Mouse (Mus musculus): Measurements from ENCODE around the gene Foxn1. TPM values are rescaled to one million over a fixed set of nuclear protein-coding genes. Genes with fewer than 3 reads are reported as not detected.
A peak's percentile ranks its signal among the peaks of the same experiment; 100 is the strongest.

Gene Foxn1
- total RNA-seq, 2 experiments from 2014 or later = not detected

GRCm38 (mm10) chr11:78327634-78328511, 58.5 kb downstream of the Foxn1 start, which contains the start of gene Pigs:
Gene Pigs, plus strand, starts transcription at chr11:78328415.
- DNase-seq (ENCODE audit: low spot score) = peak; percentile 98

DNA sequence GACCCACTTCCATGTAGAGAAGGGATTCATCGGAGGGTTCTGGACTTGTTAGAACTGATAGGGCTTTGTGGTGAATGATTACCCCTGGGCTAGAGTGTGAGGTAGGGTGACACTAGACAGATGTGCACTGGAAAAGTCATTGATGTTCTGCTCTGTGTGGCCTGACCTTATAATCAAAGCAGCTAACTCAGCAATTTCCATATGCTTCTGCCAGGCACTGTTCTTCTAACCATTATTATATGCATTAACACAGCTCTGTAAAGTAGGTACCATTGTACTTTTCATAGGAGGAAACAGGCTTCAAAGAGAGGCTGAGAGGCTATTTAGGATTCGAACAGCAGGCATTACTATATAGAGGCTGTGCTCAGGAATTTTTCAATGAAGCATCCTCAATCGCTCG, 59.1 kb downstream of the Foxn1 start:
- no peak for DNase-seq (ENCODE audit: low spot score)

GRCm38 (mm10) chr11:78324965-78325364, 61.4 kb downstream of the Foxn1 start:
- DNase-seq (ENCODE audit: low spot score) = no peak

DNA sequence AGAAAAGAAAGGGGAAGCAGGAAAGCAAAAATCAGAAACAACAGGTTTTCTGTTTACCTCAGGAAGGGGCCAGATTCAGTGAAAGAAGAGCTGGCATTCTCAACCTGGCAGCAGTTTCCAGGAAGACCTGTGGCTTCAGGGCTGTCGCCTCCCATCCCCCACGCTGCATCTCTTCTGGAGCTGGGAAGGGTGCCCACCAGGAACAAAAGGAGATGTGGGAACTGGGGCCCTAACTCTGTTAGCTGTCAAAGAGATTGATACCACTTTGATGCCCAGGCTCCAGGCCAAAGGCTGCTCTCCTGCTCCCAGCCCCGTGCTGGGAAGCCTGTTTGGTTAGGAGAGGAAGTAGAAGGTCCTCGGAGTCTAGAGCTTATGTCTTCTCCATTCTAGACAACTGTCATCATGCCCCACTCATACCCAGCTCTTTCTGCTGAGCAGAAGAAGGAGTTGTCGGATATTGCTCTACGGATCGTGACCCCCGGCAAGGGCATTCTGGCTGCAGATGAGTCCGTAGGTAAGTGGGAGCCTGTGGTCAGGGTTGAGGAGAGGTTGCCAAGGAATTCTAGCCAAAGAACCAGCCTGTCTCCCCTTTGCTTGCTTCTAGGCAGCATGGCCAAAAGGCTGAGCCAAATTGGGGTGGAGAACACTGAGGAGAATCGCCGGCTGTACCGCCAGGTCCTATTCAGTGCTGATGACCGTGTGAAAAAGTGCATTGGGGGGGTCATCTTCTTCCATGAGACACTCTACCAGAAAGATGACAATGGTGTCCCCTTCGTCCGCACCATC, 62.2 kb downstream of the Foxn1 start:
- DNase-seq (ENCODE audit: low spot score) = no peak

- DNase-seq (ENCODE audit: low spot score) = peak; percentile 69
These were observed 63.5 kb downstream of the Foxn1 start, which contains the start of gene Aldoc for GRCm38 (mm10) chr11:78322860-78323259. Gene Aldoc, plus strand, starts transcription at chr11:78322968.

DNA sequence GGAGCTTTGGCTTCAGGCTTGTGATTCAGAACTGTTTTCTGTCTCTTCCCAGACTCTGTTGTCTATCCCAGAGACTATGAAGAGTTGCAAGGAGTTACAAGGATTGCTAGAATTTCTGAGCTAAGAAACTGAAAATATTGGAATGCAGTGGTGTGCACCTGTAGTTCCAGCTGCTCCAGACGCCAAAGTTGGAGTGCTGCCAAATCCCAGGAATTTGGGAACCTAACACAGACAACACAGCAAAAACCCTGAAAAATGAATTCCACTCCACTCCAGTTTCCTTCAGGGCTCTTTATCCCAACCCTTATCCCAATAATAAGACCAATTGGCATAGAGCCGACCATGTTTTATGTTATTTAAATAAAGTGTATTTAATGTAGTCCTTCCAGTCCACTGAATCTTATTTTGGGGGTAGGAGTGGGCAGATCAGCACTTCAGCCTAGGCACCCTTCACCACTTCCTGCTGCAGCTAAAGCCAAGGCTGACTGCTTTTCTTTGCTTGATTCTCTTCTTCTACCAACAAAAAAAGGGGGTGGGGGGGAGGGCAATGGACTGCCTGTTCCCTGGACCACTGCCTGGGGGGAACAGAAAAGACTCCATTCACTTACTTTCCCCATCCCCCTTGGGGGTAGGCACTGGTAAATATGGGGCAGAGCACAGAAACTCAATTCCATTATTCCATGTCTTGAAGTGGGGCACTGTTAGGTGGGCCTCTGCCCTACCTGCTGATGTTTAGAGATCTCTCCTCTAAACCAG, 64.1 kb downstream of the Foxn1 start:
- DNase-seq (ENCODE audit: low spot score) = no peak

- no peak for DNase-seq (ENCODE audit: low spot score)
These were observed 67.9 kb downstream of the Foxn1 start for GRCm38 (mm10) chr11:78318411-78318810.

- no peak for DNase-seq (ENCODE audit: low spot score)
These were observed 72.7 kb downstream of the Foxn1 start for GRCm38 (mm10) chr11:78313662-78314061.

GRCm38 (mm10) chr11:78310861-78311511, 75.4 kb downstream of the Foxn1 start:
- DNase-seq (ENCODE audit: low spot score) = no peak

Other genes with a start within 250 kb of the Foxn1 start
- 1 to 10 TPM; 2.0 to 2.2 TPM for gene Traf4, start 221.0 kb downstream of the Foxn1 start, total RNA-seq (2021)
- under 1 TPM; 0.37 to 0.50 TPM for gene Nek8, start 209.9 kb downstream of the Foxn1 start, total RNA-seq (2021)
- gene Tlcd1, start 209.8 kb downstream of the Foxn1 start, total RNA-seq (2021) = 1 to 10 TPM; 1.5 to 2.2 TPM
- 100 to 1,000 TPM; 845 to 889 TPM for gene Rpl23a, start 203.0 kb downstream of the Foxn1 start, total RNA-seq (2021)
- 1 to 10 TPM; 2.5 to 3.5 TPM for gene Rab34, start 198.1 kb downstream of the Foxn1 start, total RNA-seq (2021)
- under 1 TPM; 0.47 to 0.57 TPM for gene Proca1, start 193.2 kb downstream of the Foxn1 start, total RNA-seq (2021)
- 10 to 100 TPM; 40.8 to 44.7 TPM for gene Sdf2, start 140.8 kb downstream of the Foxn1 start, total RNA-seq (2021)
- 10 to 100 TPM; 27.8 to 32.3 TPM for gene Supt6, start 140.6 kb downstream of the Foxn1 start, total RNA-seq (2021)
- 100 to 1,000 TPM; 200 to 204 TPM for gene 2610507B11Rik, start 124.8 kb downstream of the Foxn1 start, total RNA-seq (2021)
- gene BC030499, start 95.7 kb downstream of the Foxn1 start, total RNA-seq (2021) = under 1 TPM; 0.38 to 0.46 TPM
- 1 to 10 TPM; 2.3 to 2.5 TPM for gene Spag5, start 85.0 kb downstream of the Foxn1 start, total RNA-seq (2021)
- 1 to 10 TPM; 2.1 to 2.6 TPM for gene Aldoc, start 63.6 kb downstream of the Foxn1 start, total RNA-seq (2021)
- gene Pigs, start 58.1 kb downstream of the Foxn1 start, total RNA-seq (2021) = 10 to 100 TPM; 18.2 to 19.2 TPM
- gene Unc119, start 43.1 kb downstream of the Foxn1 start, total RNA-seq (2021) = 1 to 10 TPM; 8.3 TPM
- gene Slc13a2, start 35.7 kb upstream of the Foxn1 start, total RNA-seq (2021) = not detected
- under 1 TPM; 0.47 to 0.91 TPM for gene Slc46a1, start 79.1 kb upstream of the Foxn1 start, total RNA-seq (2021)
- gene Sarm1, start 111.2 kb upstream of the Foxn1 start, total RNA-seq (2021) = under 1 TPM; 0.43 to 0.82 TPM
- 10 to 100 TPM in 1 of 2 experiments, 1 to 10 TPM in 1; 9.5 to 15.0 TPM for gene Vtn, start 112.5 kb upstream of the Foxn1 start, total RNA-seq (2021)
- gene Sebox, start 116.9 kb upstream of the Foxn1 start, total RNA-seq (2021) = not detected
- 10 to 100 TPM; 13.3 to 15.1 TPM for gene Tmem199, start 125.6 kb upstream of the Foxn1 start, total RNA-seq (2021)
- gene Poldip2, start 125.6 kb upstream of the Foxn1 start, total RNA-seq (2021) = 100 to 1,000 TPM in 1 of 2 experiments, 10 to 100 TPM in 1; 99.0 to 100 TPM
- gene Tnfaip1, start 149.8 kb upstream of the Foxn1 start, total RNA-seq (2021) = 10 to 100 TPM; 44.0 to 48.1 TPM
- 10 to 100 TPM; 17.5 to 17.6 TPM for gene Ift20, start 149.8 kb upstream of the Foxn1 start, total RNA-seq (2021)
- gene Tmem97, start 164.2 kb upstream of the Foxn1 start, total RNA-seq (2021) = 1 to 10 TPM; 1.0 to 1.5 TPM

Data from gastrocnemius, adult 18-20 months (tissue).